Mouse (Mus musculus): ENCODE data around the gene Dok4. TPM values are rescaled to one million over a fixed set of nuclear protein-coding genes. Genes with fewer than 3 reads are reported as not detected.

The Dok4 gene
- polyA plus RNA-seq, 1 experiment = 0.15 TPM

DNA sequence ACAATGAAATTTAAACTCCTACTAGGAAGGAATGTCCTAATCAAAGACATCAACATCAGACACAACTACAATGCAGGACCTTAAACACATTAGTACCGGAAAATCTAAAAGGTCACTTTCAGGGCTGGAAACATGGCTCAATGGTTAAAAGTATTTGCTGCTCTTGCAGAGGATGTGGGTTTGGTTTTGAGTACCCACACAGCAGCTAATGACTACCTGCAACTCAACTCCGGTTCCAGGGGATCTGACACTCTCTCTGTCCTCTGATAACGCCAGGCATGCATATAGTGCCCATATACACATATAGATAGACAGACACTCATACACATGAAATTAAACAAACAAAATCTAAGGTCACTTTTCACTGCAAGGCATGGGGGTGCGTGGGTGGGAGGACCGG lies 49.9 kb downstream of the Dok4 start:
- TF ChIP-seq GATA1 (IDR thresholded peaks at IDR 0.05; ENCODE audit: low read length) = no peak

DNA sequence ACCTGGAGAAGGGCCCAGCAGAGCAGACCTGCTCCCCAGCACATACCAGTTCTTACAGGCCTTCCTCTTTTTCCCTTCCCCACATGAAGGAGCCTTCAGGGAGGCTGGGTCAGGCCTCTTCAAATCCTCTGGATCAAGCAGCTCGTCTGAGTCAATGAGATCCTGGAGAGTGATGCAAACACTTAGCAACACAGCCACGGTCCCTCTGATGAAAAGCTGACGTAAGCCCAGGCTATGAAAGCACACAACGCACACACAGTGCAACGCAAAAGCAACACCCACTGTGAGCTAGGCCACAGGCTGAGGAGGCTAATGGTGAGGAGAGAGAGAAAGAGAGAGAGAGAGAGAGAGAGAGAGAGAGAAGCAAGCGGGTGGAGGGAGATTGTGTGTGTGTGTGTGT lies 51.0 kb downstream of the Dok4 start:
- TF ChIP-seq GATA1 (IDR thresholded peaks at IDR 0.05; ENCODE audit: low read length) = no peak

DNA sequence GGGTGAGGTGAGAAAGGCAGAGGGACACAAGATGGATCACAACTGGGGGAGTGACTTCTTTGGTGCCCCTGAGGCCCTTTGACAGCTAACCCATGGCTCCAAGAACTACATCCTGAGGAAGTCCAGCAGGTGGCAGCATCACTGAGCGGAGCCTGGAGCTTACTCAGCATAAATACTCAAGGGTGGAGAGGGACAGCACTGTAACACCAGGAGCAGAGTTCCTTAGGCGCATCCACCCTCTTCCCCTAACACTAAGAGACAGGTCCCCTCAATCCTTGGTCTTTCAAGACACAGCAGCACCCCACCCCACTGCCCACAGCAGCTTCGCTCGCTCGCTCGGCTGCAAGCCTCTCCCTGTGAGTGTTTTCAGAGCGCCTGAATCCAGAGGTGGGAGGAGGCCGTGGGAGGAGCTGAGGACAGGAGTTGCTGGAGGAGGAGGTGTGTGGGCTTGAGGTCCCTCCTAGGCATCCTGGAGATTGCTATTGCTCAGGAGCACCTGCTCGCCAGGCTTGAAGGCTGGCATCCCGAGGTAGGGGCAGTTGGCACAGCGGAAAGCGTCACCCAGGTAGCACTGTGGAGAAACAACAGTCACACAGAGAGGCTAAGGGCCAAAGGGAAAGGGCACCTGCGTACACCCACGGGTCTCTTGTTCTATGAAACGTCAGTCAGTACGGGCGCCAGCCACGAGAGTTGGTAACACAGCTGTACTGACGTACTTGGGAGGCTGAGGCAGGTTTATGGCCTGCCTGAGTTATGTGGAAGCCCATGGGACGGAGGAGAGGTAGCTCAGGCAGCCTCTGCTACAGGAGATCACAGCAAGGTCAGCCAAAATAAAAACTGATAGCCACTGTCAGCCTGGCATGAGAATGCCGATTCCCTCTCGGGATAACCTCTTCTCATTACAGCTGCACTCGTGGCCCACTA lies 53.2 kb downstream of the Dok4 start:
- no peak for TF ChIP-seq GATA1 (IDR thresholded peaks at IDR 0.05; ENCODE audit: low read length)

DNA sequence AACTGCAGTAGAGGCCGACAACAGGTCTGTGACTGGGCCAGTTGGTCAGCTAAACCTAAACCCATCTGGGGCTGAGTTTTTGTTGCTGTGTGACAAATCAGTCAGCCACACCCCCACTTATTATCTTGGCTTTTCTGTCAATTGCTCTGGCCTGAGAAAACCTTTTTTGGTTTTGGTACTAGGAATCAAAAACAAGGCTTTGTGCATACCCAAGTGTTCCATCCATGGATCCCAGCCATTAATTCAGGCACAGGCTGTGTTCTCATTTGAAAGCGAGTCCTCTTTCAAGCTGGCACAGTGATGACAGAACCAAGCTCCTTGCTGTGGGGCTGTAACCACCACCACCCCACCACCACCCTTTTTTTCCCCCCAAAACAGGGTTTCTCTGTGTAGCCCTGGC lies 54.7 kb downstream of the Dok4 start:
- TF ChIP-seq GATA1 (IDR thresholded peaks at IDR 0.05; ENCODE audit: low read length) = no peak

DNA sequence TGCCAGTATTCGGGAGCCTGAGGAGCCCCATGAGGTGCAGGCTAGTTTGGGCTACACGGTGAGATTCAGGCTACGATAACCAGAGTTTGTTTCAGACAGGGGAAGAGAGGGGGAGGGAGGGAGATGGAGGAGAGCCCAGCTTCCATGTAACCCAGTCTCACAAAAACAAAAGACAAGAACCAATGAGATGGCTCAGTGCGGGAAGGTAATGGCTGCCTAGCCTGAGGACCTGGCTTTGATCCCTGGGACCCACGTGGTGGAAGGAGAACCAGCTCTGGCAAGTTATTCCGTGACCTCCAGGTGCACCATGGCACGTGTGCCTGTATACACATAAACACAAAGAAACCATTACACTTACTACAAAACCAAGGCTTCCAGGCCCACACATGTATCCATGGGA lies 55.6 kb downstream of the Dok4 start:
- no peak for TF ChIP-seq GATA1 (IDR thresholded peaks at IDR 0.05; ENCODE audit: low read length)

DNA sequence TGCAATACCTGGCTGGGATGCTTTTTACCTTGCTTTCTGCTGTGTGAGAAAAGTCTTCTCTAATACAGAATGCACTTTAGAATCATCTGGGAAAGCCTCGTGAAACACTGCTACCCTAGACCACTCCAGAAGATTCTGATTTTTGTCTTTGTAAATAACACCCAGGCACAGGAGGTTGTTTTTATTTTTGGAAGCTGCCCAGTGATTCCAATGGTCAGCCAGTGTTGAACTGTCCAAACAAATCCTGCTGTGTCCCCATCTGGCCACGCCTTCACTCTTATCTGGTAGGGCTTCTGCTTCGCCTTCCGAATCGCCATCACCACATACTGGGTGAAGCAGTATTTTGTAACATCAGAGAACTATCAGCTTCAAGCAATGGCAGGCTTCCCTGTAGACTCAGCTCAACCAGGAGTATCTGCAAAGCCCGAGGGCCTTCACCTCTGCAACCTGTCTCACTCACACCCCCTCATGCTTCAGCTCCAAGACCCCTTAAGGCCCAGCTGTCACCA lies 56.4 kb downstream of the Dok4 start:
- no peak for TF ChIP-seq GATA1 (IDR thresholded peaks at IDR 0.05; ENCODE audit: low read length)

DNA sequence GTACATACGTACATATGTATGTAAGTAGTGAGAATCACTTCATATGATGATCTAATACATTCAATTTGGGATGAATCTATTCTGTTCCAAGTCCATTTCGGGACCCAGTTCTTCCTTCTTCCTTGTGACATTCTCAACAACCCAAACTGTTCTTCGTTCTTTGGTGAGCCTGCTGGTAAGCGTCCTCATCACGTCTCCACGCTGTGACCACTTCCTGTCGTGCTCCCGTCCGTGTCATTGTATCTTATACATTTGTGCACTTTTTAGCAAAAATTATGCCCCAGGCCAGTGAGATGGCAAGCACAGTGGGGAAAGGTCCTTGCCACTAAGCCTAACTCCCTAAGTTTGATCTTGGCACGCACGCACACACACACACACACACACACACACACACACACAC lies 58.2 kb downstream of the Dok4 start:
- no peak for TF ChIP-seq GATA1 (IDR thresholded peaks at IDR 0.05; ENCODE audit: low read length)

DNA sequence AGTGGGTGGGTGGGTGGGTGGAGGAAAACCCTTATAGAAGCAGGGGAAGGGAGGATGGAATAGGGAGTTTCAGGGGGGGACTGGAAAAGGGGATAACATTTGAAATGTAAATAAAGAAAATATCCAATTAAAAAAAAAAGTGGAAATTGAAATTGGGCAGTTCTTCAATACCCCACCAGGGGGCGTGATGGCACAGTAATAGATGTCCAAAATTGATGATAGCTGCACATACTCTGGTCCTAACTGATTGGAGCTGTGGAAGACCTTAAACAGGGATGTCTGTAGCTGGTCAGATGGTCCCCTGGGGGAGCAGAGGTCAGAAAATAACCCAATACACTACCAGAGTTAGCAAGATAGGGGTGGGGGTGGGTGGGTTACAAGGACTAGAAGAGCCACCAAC lies 61.6 kb downstream of the Dok4 start:
- no peak for TF ChIP-seq GATA1 (IDR thresholded peaks at IDR 0.05; ENCODE audit: low read length)

Other genes with a start within 250 kb of the Dok4 start
- 91.2 and 237 TPM in 2 replicates for gene Arl2bp, start 209.7 kb downstream of the Dok4 start, polyA plus RNA-seq (2012)
- gene Pllp, start 180.1 kb downstream of the Dok4 start, polyA plus RNA-seq (2012) = not detected in 2 replicates
- gene Ccl22, start 130.7 kb downstream of the Dok4 start, polyA plus RNA-seq (2012) = not detected in 2 replicates
- not detected in 2 replicates for gene Cx3cl1, start 104.3 kb downstream of the Dok4 start, polyA plus RNA-seq (2012)
- not detected in 2 replicates for gene Ccl17, start 65.9 kb downstream of the Dok4 start, polyA plus RNA-seq (2012)
- 129 and 234 TPM in 2 replicates for gene Coq9, start 38.0 kb downstream of the Dok4 start, polyA plus RNA-seq (2012)
- gene Ciapin1, start 38.0 kb downstream of the Dok4 start, polyA plus RNA-seq (2012) = 268 and 743 TPM in 2 replicates
- gene Polr2c, start 18.9 kb downstream of the Dok4 start, polyA plus RNA-seq (2012) = 28.3 and 30.8 TPM in 2 replicates
- gene Ccdc102a, start 41.8 kb upstream of the Dok4 start, polyA plus RNA-seq (2012) = 1.4 and 1.6 TPM in 2 replicates
- gene Adgrg5, start 47.4 kb upstream of the Dok4 start, polyA plus RNA-seq (2012) = not detected in 2 replicates
- 124 and 249 TPM in 2 replicates for gene Adgrg1, start 98.4 kb upstream of the Dok4 start, polyA plus RNA-seq (2012)
- gene Adgrg3, start 141.4 kb upstream of the Dok4 start, polyA plus RNA-seq (2012) = 0.18 TPM in 1 of 2 replicates, not detected in the other
- gene Drc7, start 178.8 kb upstream of the Dok4 start, polyA plus RNA-seq (2012) = not detected in 2 replicates
- gene Katnb1, start 204.9 kb upstream of the Dok4 start, polyA plus RNA-seq (2012) = 31.7 and 45.0 TPM in 2 replicates

Data from G1E-ER4 (cell line).